Mouse (Mus musculus) T-helper 1 cell (primary cell): ENCODE data around the gene Trem3.

Experiments
- in situ Hi-C: fragments of 300-600 bp; cut with MboI, MseI; formaldehyde crosslinking; loops from one replicate; pipeline ENCODE4 v1.15.1; 2025; ENCODE audit warnings: high pct_unique_total_duplicates

The Trem3 gene

DNA sequence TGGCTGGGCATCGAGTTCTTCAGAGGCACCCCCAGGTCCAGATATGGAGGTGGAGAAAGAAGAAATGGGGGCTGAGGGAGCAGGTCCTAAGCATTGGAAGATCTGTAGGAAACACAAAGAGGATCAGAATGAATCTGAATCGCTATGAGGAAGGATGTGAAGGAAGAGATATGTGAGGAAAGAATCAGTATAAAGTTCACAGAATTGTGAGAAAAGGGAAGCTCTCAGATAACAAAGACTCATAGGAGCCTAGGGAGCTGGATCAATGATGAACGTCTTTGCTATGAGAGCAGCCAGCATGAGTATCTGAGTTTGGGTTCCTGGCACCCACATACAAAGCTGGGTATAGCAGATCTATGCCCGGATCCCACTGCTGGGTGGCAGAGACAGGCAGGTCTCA, 22.3 kb downstream of the Trem3 start:
- in situ Hi-C loops, result no loop called here

DNA sequence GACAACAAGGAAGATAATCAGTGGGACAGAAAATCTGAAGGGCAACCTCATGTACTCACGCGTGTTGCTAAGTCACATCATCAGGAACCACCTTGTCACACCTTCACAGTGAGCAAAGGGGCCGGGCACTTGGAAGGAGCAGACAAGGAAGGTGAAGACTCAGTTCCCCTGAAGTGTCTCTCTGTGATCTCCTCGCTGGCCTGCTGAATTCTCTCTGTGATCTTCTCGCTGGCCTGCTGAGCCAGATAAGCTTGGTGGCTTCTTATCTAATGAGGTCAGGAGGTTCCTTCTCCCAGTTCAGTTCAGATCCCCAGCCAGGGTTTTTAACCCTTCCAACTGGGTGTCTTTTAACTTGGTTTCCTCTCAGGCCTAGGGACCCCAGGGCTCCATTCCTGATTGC, 24.6 kb downstream of the Trem3 start:
- in situ Hi-C loops, result no loop called here

DNA sequence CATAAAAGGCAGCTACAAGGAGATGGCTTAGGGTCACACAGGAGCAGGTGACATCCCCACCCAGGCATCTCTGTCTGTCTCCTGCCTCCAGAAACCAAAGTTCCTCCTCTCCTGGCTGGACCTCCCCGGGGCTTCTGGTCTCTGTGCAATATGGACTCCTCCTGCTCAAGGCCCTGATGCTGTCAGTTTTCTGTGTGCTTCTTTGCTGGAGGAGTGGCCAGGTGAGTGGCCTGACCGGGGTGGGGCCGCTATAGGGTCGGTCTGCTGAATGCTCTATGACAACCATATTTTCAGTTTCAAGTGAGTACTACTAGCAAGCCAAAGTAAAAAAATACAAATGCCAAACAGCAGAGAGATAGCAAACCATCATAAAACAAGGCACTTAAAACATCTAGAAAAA, 25.0 kb downstream of the Trem3 start:
- in situ Hi-C loops, result no loop called here

DNA sequence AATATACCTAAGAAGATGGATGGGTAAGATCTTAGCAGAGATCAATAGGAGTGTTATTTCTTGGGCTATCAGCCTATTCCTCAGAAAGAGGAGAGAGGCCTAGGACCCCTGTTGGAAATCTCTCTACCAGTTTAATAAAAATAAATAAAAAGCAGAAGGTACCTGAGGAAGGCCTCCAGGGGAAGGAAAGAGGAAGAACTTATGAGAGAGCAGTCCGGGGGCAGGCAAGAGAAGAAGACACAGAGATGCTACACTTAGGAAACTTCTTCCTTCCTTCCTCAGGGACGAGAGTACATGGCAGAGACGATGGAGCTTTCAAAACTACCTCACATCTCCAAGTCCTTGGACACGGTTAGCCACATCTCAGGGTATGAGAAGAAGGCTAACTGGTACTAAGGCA, 26.5 kb downstream of the Trem3 start:
- in situ Hi-C loops, result no loop called here

DNA sequence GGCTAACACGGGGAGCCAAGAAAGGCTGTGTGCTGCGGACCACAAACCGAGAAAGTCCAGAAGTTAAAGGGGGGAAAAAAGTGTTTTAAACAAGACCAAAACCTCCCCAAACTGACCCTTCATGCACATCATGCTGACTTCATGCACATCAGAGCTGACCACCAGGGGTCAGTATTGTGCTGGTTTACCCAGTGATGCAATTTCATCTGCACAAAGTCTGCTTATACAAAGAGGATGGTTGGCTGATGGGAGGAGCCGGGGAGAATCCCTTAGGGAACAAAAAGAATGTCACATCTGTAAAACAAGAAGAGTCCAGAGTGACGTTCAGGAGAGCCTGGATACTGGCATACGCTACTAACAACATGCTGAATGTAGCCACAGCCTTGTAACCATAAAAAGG, 27.3 kb downstream of the Trem3 start:
- in situ Hi-C loops, result loop anchor here (5.0 kb wide), 1 partner anchor 62 kb away; no protein-coding TSS in a partner anchor

DNA sequence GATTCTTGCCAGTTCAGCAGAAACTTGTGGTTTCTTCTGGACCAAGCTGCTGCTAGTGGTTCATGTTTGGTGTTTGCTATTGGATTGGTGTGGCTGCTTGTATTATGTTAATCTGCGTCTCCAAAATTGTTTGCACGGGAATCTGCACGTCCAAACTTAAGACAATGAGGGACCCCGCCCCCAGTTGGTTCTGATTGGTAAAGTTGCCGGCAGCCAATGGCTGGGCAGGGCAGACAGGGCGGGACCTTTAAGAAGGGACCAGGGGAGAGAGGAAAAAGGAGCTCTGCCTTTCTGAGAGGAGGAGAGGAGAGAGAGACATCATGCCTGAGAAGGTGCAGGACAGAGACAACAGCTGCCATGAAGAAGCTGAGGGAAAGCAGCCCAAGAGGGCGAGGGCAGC, 28.2 kb downstream of the Trem3 start:
- in situ Hi-C loops, result loop anchor here (5.0 kb wide), 1 partner anchor 62 kb away; no protein-coding TSS in a partner anchor

DNA sequence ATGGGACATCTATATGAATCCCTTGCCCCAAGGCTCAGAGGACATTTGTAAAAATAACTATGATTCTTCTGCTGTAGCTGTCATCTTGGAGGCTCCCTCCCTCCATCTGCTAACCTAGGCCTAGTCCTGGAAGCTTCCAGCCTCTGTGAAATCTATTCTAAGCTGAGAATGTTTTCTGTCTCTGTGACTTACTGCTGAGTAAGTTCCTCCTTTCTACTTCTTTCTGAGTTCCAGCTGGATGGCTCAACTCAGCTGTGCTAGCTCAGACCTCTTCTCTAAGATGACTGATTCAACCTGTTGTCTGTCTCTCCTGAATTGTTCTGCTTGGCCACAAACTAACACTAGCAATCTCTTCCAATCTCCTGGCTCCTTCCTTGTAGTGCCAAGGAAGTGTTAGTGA, 30.8 kb downstream of the Trem3 start:
- in situ Hi-C loops, result loop anchor here (5.0 kb wide), 1 partner anchor 59 kb away; no protein-coding TSS in a partner anchor

DNA sequence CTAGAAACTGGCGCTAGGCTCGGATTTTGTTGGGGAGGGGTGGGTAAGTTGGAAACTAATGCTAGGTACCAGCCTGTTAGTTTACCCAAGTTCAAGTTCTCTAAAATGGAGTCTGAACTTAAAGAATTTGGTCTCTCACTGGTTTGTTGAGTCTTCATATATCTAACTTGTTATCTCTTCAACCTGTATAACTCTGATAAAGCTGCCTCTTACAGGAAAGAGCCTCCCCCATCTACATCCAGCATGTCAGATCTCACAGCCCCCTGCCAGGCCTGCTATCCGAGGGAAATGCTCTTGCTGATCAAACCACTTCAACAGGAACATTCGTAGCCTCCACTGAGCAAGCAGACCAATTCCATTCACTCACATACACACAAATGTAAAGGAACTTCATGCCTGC, 31.4 kb downstream of the Trem3 start:
- in situ Hi-C loops, result loop anchor here (5.0 kb wide), 1 partner anchor 58 kb away; no protein-coding TSS in a partner anchor

DNA sequence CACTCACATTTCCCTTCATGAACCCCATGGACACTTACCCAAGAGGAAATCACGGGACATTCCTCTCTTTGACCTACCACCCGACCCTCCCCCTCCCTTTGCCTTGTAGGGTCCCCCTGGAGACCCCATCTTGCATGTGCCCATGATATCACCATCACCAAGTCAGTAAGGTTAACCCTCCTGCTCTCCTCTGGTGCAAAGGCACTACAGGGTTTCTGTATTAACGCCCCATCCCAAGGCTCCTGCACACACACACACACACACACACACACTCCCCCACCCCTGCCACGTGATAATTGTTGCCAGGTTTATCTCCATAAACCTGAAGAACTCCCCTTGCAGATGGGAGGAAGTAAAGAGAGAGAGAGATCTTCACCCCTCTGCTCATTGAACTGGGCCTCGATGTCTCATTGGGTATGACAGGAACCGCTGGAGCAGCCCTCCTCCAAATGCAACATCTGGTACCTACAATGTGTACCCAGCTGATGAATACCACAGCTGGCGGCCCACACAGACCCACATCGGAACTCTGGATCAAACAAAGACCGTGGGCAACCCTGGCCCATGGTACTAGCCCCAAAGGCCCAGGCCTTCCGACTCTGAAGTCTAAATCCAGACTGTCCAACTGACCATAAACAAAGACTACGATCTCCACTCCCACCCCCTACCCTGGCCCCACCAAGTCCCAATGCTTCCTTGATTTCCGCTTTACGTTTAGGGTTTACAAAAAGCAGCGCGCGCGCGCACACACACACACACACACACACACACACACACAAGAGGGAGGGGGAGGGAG, 33.6 kb downstream of the Trem3 start:
- in situ Hi-C loops, result no loop called here

DNA sequence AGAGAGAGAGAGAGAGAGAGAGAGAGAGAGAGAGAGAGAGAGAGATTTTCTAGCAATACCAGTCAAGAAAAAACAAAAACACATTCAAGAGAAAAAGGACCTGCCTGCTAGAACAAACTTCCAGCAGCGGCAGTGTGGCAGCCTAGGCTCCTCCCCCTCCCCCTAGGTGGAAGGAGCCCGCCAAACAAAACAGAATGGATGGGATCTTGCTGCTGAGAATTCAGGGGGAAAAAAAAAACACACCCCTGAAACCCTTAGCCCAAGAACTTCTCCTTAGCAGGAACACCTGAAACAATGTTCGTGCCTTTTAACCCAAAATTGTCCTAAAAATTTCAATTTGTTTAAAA, 34.1 kb downstream of the Trem3 start:
- in situ Hi-C loops, result no loop called here

DNA sequence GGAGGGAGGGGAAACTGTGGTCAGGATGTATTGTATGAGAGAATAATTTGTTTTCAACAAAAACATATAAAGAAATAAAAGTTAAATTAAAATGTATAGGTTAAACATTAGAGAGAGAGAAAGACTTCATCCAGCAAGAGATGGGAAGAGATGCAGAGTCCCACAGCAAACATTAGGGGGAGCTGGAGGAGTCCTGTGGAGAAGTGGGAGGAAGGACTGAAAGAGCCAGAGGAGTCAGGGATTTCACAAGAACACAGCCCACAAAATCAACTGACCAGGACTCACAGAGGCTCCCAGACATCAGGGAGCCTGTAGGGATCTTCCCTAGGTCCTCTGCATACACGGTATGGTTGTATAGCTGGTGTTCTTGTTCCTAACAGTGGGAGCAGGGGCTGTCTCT, 39.2 kb downstream of the Trem3 start:
- in situ Hi-C loops, result no loop called here

DNA sequence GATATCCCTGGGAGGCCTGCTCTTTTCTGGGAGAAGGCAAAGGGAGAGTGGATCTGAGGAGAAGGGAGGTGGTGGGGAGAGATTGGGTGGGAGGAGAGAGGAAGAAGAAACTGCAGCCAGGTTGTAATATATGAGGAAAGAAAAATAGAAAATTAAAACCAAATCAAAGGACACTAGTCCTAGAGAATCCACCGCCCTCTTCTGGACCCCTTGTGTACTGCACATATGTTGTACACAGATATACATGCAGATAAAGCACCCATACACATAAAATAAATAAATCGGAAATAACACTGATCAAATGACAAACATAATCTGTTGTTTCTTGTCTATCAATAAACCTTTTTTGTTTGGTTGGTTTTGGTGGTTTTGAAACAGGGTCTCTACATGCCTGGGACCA, 39.7 kb downstream of the Trem3 start:
- in situ Hi-C loops, result no loop called here

DNA sequence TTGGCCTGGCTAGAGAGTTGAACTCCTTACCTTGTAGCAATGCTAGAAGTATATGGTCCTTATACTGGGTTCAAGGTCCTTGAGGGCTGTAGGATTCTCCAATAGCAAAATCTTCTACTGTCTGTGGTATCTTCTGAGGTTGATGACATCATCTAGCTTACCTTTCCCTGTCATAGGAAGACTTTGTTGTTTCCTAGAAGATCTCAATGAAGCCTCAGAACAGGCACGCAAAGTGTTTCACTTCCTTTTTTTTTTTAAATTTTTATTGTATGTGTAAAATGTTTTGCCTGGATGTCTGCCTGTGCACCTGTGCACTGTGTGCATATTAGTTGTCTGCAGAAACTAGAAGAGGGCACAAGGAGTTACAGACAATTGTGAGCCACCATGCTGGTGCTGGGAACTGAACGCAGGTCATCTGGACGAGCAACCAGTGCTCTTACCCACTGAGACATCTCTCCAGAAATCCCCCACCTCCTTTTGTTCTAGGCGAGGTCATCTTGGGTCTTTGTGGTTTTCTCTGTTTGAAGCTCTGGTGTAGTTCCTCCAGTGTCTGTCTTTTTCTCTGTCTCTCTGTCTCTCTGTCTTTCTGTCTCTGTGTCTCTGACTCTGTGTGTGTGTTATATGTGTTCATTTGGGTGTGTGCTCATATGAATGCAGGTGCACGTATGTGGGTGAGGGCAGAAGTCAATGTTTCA, 46.1 kb downstream of the Trem3 start:
- in situ Hi-C loops, result no loop called here

DNA sequence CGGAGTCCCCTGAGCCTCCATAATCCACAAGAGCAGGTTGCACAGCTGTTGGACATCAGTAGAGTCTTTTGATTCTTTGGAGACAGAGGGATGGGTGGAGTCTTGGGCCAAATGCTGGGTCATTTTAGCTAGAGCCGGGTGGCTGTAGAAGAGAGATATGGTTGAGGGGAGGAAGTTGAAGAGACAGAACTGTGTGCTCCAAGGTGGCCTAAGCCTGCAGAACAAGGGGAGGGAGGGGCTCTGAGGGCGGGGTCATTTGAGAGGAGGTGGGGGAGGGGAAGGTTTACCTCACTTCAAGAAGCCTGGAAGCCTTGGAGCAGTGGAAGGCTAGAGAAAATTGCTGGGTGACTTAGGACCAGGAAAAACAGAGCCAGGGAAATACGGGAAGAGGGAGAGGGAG, 51.6 kb downstream of the Trem3 start, which contains the start of gene Treml2:
Treml2 (plus strand) TSS at position 296 of the 400 bp plus-strand sequence.
- in situ Hi-C loops, result no loop called here

DNA sequence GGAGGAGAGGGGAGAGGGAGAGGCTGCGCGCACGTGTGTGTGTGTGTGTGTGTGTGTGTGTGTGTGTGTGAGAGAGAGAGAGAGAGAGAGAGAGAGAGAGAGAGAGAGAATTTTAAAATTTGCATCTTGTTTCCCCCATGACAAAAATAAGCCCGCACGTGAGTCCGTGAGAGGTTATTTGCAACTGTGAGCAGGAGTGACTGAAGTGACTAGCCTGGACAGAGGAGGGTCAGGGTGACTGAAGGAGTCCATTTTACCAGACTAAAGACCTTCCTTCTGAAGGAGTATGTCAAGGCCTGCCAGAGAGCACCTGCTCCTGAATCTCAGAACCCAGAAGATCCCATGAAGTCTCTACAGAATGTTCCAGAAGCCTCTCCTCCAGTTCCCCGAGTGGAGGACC, 52.2 kb downstream of the Trem3 start:
- in situ Hi-C loops, result no loop called here

DNA sequence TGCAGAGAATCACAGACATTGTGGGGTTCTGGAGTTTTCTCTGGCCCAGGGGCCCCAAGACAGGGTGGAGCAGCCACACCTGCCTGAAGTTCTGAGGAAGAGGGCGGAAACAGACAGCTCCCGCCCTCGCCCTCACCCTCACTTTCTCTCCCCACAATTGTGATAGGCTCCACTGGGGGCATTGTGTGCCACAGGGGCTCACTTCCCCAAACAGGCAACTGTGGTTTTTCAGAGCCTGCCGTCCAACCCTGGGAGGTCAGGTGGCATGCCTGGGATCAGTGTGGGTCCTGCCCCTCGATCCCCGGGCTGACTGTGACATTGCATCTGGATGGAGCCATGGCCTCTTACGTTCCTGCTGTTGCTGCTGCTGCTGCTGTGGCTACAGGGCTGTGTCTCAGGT, 52.6 kb downstream of the Trem3 start:
- in situ Hi-C loops, result no loop called here

DNA sequence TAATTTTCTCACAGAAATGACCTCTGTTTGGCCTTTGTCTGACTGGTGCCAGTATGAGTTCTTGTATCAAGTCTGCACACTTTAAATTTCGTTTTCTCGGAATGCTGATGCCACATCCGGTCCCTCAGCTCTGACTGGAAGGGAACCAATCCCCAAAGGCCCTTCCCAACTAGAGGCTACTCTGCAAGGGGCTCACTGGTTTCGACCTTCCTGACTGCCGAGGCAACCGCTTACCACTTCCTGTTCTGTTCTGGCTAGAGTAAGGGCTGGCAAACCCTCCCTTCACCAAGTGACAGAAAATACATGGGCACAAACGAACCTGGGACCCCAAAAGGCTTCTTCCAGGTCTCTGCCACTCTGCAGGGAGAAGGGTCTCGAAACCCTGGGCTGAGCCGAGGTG, 53.3 kb downstream of the Trem3 start:
- in situ Hi-C loops, result no loop called here

DNA sequence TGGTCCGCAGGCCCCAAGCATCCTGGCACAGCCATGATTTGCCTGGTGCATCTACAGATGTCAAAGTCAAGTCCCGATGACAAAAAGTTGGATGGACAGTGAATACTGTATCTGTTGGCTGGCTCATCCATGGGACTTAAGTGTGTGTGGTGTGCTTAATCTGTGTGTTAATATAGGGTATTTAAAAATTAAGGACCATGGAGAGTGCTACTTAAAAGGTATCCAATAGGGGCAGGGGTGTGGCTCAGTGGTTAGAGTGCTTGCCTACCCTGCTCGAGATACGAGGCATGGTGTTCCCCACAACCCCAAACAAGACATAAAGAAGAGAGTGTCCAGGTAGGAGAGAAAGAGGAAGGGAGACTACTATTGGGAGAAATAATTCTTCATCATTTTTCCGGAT, 54.2 kb downstream of the Trem3 start:
- in situ Hi-C loops, result no loop called here
